8 mouse cellular contexts compared by ENCODE assay signal in genomic region chr4:139091478-139092355, GRCm38 (mm10). TPM values are rescaled to one million over a fixed set of nuclear protein-coding genes. Genes with fewer than 3 reads are reported as not detected.
DNase-seq lines count a peak whose midpoint lies in the region; ATAC-seq and TF ChIP-seq lines count a peak whose summit lies in the region.
"Had no signal": no experiment of that assay in that cellular context is flagged by ENCODE, and none has a peak within 500 bp of the region (broad histone marks: within the 10 kb centered on the region; RNA-seq: fewer than 3 reads in every experiment).

No protein-coding gene starts in this region.

- H3K27me3 ChIP-seq in C2C12 (ENCODE audit: control insufficient read depth, insufficient read depth, insufficient read length): no peaks in the 10 kb centered on the region
- H3K27me3 ChIP-seq in forebrain, embryonic 15.5 days: peaks cover 44% of the 10 kb centered on the region
- peaks cover 25% of the 10 kb centered on the region; the same call in 1 of the 2 replicates for H3K27me3 ChIP-seq in intestine, embryonic 14.5 days (replicated peaks; ENCODE audit: control insufficient read depth, insufficient read depth, low read length)
- H3K27me3 ChIP-seq in midbrain, embryonic 12.5 days: peaks cover 80% of the 10 kb centered on the region

- H3K27ac ChIP-seq in forebrain, embryonic 15.5 days (replicated peaks): peak overlapping the region; percentile 17; the same call in 1 of the 2 replicates
- H3K27ac ChIP-seq in intestine, embryonic 14.5 days (ENCODE audit: low read depth): peak overlapping the region; percentile 51; the same call in 1 of the 2 replicates
- peak overlapping the region; percentile 7; the same call in 1 of the 2 replicates for H3K27ac ChIP-seq in midbrain, embryonic 12.5 days (replicated peaks)

- peak overlapping the region; percentile 39 for H3K4me3 ChIP-seq in C2C12 (ENCODE audit: insufficient read depth, poor library complexity, severe bottlenecking)
- peak overlapping the region; percentile 57 for H3K4me3 ChIP-seq in forebrain, embryonic 15.5 days
- peak overlapping the region; percentile 71 for H3K4me3 ChIP-seq in intestine, embryonic 14.5 days (ENCODE audit: low read depth, low read length)
- peak overlapping the region; percentile 56 for H3K4me3 ChIP-seq in midbrain, embryonic 12.5 days

- H3K79me3 ChIP-seq in C2C12 (ENCODE audit: low read depth): no peaks in the 10 kb centered on the region

- H3K9me3 ChIP-seq in forebrain, embryonic 15.5 days: no peaks in the 10 kb centered on the region
- H3K9me3 ChIP-seq in intestine, embryonic 14.5 days (ENCODE audit: control insufficient read depth, low read length): peaks cover 8% of the 10 kb centered on the region
- peaks cover 3% of the 10 kb centered on the region; the same call in 1 of the 2 replicates for H3K9me3 ChIP-seq in midbrain, embryonic 12.5 days

- H3K4me1 ChIP-seq in forebrain, embryonic 15.5 days: peaks cover 20% of the 10 kb centered on the region
- H3K4me1 ChIP-seq in intestine, embryonic 14.5 days (replicated peaks; ENCODE audit: control insufficient read depth, insufficient read depth, low read length): peaks cover 10% of the 10 kb centered on the region; the same call in 1 of the 2 replicates
- H3K4me1 ChIP-seq in midbrain, embryonic 12.5 days: peaks cover 22% of the 10 kb centered on the region

- no peaks in the 10 kb centered on the region for H3K36me3 ChIP-seq in C2C12 (ENCODE audit: control insufficient read depth, insufficient read depth)
- no peaks in the 10 kb centered on the region for H3K36me3 ChIP-seq in forebrain, embryonic 15.5 days
- 0 out of 2 replicates have a peak, but pooled peaks cover 3% of the 10 kb centered on the region for H3K36me3 ChIP-seq in intestine, embryonic 14.5 days (ENCODE audit: control insufficient read depth, insufficient read depth, low read length)
- no peaks in the 10 kb centered on the region for H3K36me3 ChIP-seq in midbrain, embryonic 12.5 days

- H3ac ChIP-seq in C2C12 (ENCODE audit: control insufficient read depth, insufficient read length, low read depth): peak overlapping the region; percentile 86

- H3K4me2 ChIP-seq in forebrain, embryonic 15.5 days (replicated peaks): peak overlapping the region; percentile 94
- peak overlapping the region; percentile 89 for H3K4me2 ChIP-seq in intestine, embryonic 14.5 days (ENCODE audit: low read length)
- H3K4me2 ChIP-seq in midbrain, embryonic 12.5 days (replicated peaks): peak overlapping the region; percentile 82

- no peaks in the 10 kb centered on the region for H3K79me2 ChIP-seq in C2C12 (ENCODE audit: control insufficient read depth, insufficient read depth)

- ATAC-seq in forebrain, embryonic 15.5 days (replicated peaks): 0 out of 2 replicates have a peak, but pooled peaks have one; percentile 42
- no peak; the same call in 1 of the 2 replicates for ATAC-seq in intestine, embryonic 14.5 days (replicated peaks; ENCODE audit: low FRiP score, low TSS enrichment, low read depth)
- ATAC-seq in midbrain, embryonic 12.5 days (ENCODE audit: low FRiP score, low read depth): peak; percentile 53

- WGBS in forebrain, embryonic 15.5 days: 2% methylated on average over 28 of the region's 28 CpGs
- WGBS in intestine, embryonic 14.5 days: 7% methylated on average over 28 of the region's 28 CpGs
- WGBS in midbrain, embryonic 12.5 days: 3% methylated on average over 28 of the region's 28 CpGs

- peak overlapping the region; percentile 51 for H3K9ac ChIP-seq in forebrain, embryonic 15.5 days (replicated peaks)
- peak overlapping the region; percentile 73 for H3K9ac ChIP-seq in intestine, embryonic 14.5 days (ENCODE audit: low read length)
- peak overlapping the region; percentile 60 for H3K9ac ChIP-seq in midbrain, embryonic 12.5 days (replicated peaks)

- TF ChIP-seq CTCF in C2C12 (IDR thresholded peaks at IDR 0.05; ENCODE audit: control insufficient read depth, insufficient read depth, insufficient read length): no peak

- DNase-seq in ES-CJ7 (ENCODE audit: low read depth, low spot score): peak; percentile 40
- DNase-seq in intestine, embryonic 14.5 days (ENCODE audit: low spot score): peak; percentile 77
- DNase-seq in urinary bladder, postnatal 36 days (ENCODE audit: low spot score in 2 of 2): no peak
- no peak for DNase-seq in cerebellum, postnatal 25 days

TF ChIP-seq in C2C12, 6 proteins besides CTCF, POLR2A, EP300 and RAD21:
- TF ChIP-seq MAX (IDR thresholded peaks at IDR 0.05) (no peak), FOSL1 (IDR thresholded peaks at IDR 0.05; ENCODE audit: insufficient read depth, low read length, poor library complexity, severe bottlenecking) (no peak), USF1 (IDR thresholded peaks at IDR 0.05; ENCODE audit: low read depth) (no peak), MYOG (IDR thresholded peaks at IDR 0.05; ENCODE audit: control insufficient read depth, extremely low read depth, insufficient read length) (no peak), CEBPB (IDR thresholded peaks at IDR 0.05; ENCODE audit: low read depth) (no peak), MYOD1 (IDR thresholded peaks at IDR 0.05; ENCODE audit: control insufficient read depth, insufficient read length, low read depth) (peak; percentile 24)

RNA-seq across cellular contexts. Expression of gene Nbl1, which starts 1.1 kb away (rescaled TPM):
- polyA plus RNA-seq in C2C12 (2012; fragmentation: generic; extraction: Trizol): 61.3 TPM
- polyA plus RNA-seq in forebrain, embryonic 15.5 days (2015; fragmentation: Nextera tagmentation; extraction: Ambion mirVana): 23.5 and 24.6 TPM in 2 replicates
- 50.5 and 55.5 TPM in 2 replicates for polyA plus RNA-seq in intestine, embryonic 14.5 days (2014; fragmentation: Nextera tagmentation; extraction: Ambion mirVana)
- polyA plus RNA-seq in midbrain, embryonic 12.5 days (2016; fragmentation: Nextera tagmentation; extraction: Ambion mirVana): 26.9 and 40.9 TPM in 2 replicates

RNA-seq across cellular contexts. Expression of gene Htr6, which starts 16.3 kb away (rescaled TPM):
- 0.02 TPM for polyA plus RNA-seq in C2C12 (2012; fragmentation: generic; extraction: Trizol)
- polyA plus RNA-seq in forebrain, embryonic 15.5 days (2015; fragmentation: Nextera tagmentation; extraction: Ambion mirVana): 0.28 and 0.37 TPM in 2 replicates
- polyA plus RNA-seq in intestine, embryonic 14.5 days (2014; fragmentation: Nextera tagmentation; extraction: Ambion mirVana): 0.16 and 0.20 TPM in 2 replicates
- not detected in 2 replicates for polyA plus RNA-seq in midbrain, embryonic 12.5 days (2016; fragmentation: Nextera tagmentation; extraction: Ambion mirVana)
- polyA plus RNA-seq: erythroblast, embryonic 14.5 days had no signal

RNA-seq across cellular contexts. Expression of gene Minos1, which starts 39.2 kb away (rescaled TPM):
- polyA plus RNA-seq in C2C12 (2012; fragmentation: generic; extraction: Trizol): 246 TPM
- 390 and 438 TPM in 2 replicates for polyA plus RNA-seq in forebrain, embryonic 15.5 days (2015; fragmentation: Nextera tagmentation; extraction: Ambion mirVana)
- 530 and 580 TPM in 2 replicates for polyA plus RNA-seq in intestine, embryonic 14.5 days (2014; fragmentation: Nextera tagmentation; extraction: Ambion mirVana)
- polyA plus RNA-seq in midbrain, embryonic 12.5 days (2016; fragmentation: Nextera tagmentation; extraction: Ambion mirVana): 382 and 402 TPM in 2 replicates

Comparison
In these comparisons a context has a peak if more than half of its experiments do, and no peak if none do; other contexts are left out.
1. DNase-seq: peak in ES-CJ7 (single experiment) and intestine, embryonic 14.5 days (single experiment); none in urinary bladder, postnatal 36 days (0 of 2) and cerebellum, postnatal 25 days (0 of 2).
2. Peak in every context shown above with its lines, with median percentiles within 50 percentile points of each other: H3K4me3 ChIP-seq, H3K27ac ChIP-seq, H3K4me2 ChIP-seq and H3K9ac ChIP-seq.